8 mouse cellular contexts compared by ENCODE assay signal in the genomic region with DNA sequence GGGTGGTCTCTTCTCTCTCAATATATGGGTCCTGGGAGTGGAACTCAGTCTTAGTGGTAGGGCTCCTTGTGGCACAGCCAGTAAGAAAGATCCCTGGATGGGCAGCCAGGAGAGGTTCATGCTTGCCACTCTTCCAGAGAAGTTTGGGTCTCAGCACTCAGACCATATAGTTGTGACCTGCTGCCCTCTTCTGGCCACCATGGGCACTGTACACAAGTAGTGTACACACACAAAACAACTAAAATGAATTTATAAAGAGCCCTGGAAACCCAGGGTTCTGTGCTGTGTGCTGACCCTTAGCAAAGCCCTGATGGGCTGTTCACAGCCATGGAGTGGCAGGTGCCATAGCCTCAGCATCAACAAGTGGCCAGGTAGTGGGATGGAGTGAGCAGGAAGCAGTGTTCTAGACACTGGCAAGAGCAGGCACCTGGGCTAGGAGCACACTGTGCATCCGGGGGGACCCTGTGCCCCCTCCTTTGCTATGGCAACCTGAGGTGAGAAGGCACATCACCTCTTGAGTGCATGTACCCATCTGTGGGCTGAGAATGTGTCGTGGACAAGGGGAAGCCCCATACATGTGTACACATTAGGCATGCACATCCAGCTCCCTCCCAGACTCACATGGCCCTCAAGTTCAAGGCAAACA. TPM values are rescaled to one million over a fixed set of nuclear protein-coding genes. Genes with fewer than 3 reads are reported as not detected.
A peak's percentile ranks its signal among the peaks of the same experiment; 100 is the strongest.
DNase-seq lines count a peak whose midpoint lies in the region; ATAC-seq and TF ChIP-seq lines count a peak whose summit lies in the region.

No protein-coding gene starts in this region.

- peak; percentile 64 for TF ChIP-seq CTCF in left cerebral cortex, adult 2 months (IDR thresholded peaks at IDR 0.05)

- H3K4me3 ChIP-seq in left cerebral cortex, adult 2 months: no peak overlapping the region

- DNase-seq in CD4-positive, CD25-positive, alpha-beta regulatory T cell, adult 2 months (ENCODE audit: low read depth, low spot score): peak; percentile 79
- DNase-seq in left cerebral cortex, adult 2 months (ENCODE audit: extremely low spot score in 1 of 2, low spot score in 2 of 2): no peak
- DNase-seq in left cerebral cortex, adult 11 months (ENCODE audit: low spot score): no peak
- peak; percentile 65 for DNase-seq in adrenal gland, adult 2 months
- peak; percentile 57 for DNase-seq in gastrocnemius, postnatal 14 days
- DNase-seq in lung, postnatal 10 days: peak; percentile 73
- peak; percentile 79 for DNase-seq in testis, postnatal 10 days (ENCODE audit: low spot score)

- ATAC-seq in CD4-positive, CD25-positive, alpha-beta regulatory T cell, adult 4 months: no peak

- intact Hi-C loops in left cerebral cortex, adult 2 months (cut with DNase I): loop anchor here (2.0 kb wide), 1 partner anchor 19 kb away; the partner anchor contains the start of gene Pkn3
- intact Hi-C loops in gastrocnemius, postnatal 14 days (cut with DNase I; ENCODE audit: low total_unique reads): loop anchor here (5.0 kb wide), 1 partner anchor 49 kb away; the partner anchor contains the start of gene Wdr34

- H3K27ac ChIP-seq in left cerebral cortex, adult 2 months: no peak overlapping the region

RNA-seq across cellular contexts. Expression of gene Zdhhc12, which starts 2.6 kb away (rescaled TPM):
- polyA plus RNA-seq in CD4-positive, CD25-positive, alpha-beta regulatory T cell, adult 4 months (2017; shearing (Covaris generic)): 10 to 100 TPM; 32.3 to 44.9 TPM
- 1 to 10 TPM; 5.4 to 7.0 TPM for total RNA-seq in left cerebral cortex, adult 2 months (2021)
- 10 to 100 TPM; 16.2 to 18.9 TPM for total RNA-seq in adrenal gland, adult 2 months (2021)
- 120 and 123 TPM in 2 replicates for polyA plus RNA-seq in adrenal gland, adult 2 months (2012; rRNA removed)
- 1 to 10 TPM; 3.5 to 4.0 TPM for total RNA-seq in gastrocnemius, postnatal 14 days (2021)

RNA-seq across cellular contexts. Expression of gene Pkn3, which starts 18.5 kb away (rescaled TPM):
- polyA plus RNA-seq in CD4-positive, CD25-positive, alpha-beta regulatory T cell, adult 4 months (2017; shearing (Covaris generic)): under 1 TPM; 0.16 to 0.48 TPM
- 1 to 10 TPM; 2.9 to 3.6 TPM for total RNA-seq in left cerebral cortex, adult 2 months (2021)
- total RNA-seq in adrenal gland, adult 2 months (2021): 1 to 10 TPM; 4.7 to 6.2 TPM
- polyA plus RNA-seq in adrenal gland, adult 2 months (2012; rRNA removed): 5.5 and 8.8 TPM in 2 replicates
- total RNA-seq in gastrocnemius, postnatal 14 days (2021): 1 to 10 TPM; 5.9 to 6.4 TPM

RNA-seq across cellular contexts. Expression of gene Zer1, which starts 28.4 kb away (rescaled TPM):
- 10 to 100 TPM; 18.5 to 25.5 TPM for polyA plus RNA-seq in CD4-positive, CD25-positive, alpha-beta regulatory T cell, adult 4 months (2017; shearing (Covaris generic))
- 100 to 1,000 TPM; 163 to 171 TPM for total RNA-seq in left cerebral cortex, adult 2 months (2021)
- total RNA-seq in adrenal gland, adult 2 months (2021): 10 to 100 TPM; 35.0 to 40.2 TPM
- 91.0 and 95.5 TPM in 2 replicates for polyA plus RNA-seq in adrenal gland, adult 2 months (2012; rRNA removed)
- total RNA-seq in gastrocnemius, postnatal 14 days (2021): 10 to 100 TPM; 17.7 to 20.6 TPM

RNA-seq across cellular contexts. Expression of gene Tbc1d13, which starts 37.5 kb away (rescaled TPM):
- 10 to 100 TPM; 10.9 to 11.3 TPM for polyA plus RNA-seq in CD4-positive, CD25-positive, alpha-beta regulatory T cell, adult 4 months (2017; shearing (Covaris generic))
- 10 to 100 TPM; 49.6 to 53.3 TPM for total RNA-seq in left cerebral cortex, adult 2 months (2021)
- total RNA-seq in adrenal gland, adult 2 months (2021): 10 to 100 TPM; 47.8 to 55.2 TPM
- polyA plus RNA-seq in adrenal gland, adult 2 months (2012; rRNA removed): 60.2 and 69.7 TPM in 2 replicates
- 10 to 100 TPM; 12.0 to 13.7 TPM for total RNA-seq in gastrocnemius, postnatal 14 days (2021)

RNA-seq across cellular contexts. Expression of gene Set, which starts 38.8 kb away (rescaled TPM):
- 100 to 1,000 TPM; 362 to 387 TPM for polyA plus RNA-seq in CD4-positive, CD25-positive, alpha-beta regulatory T cell, adult 4 months (2017; shearing (Covaris generic))
- 100 to 1,000 TPM; 191 to 192 TPM for total RNA-seq in left cerebral cortex, adult 2 months (2021)
- 100 to 1,000 TPM; 202 to 236 TPM for total RNA-seq in adrenal gland, adult 2 months (2021)
- polyA plus RNA-seq in adrenal gland, adult 2 months (2012; rRNA removed): 94.3 and 101 TPM in 2 replicates
- 10 to 100 TPM; 75.4 to 90.4 TPM for total RNA-seq in gastrocnemius, postnatal 14 days (2021)

Comparison
In these comparisons a context has a peak if more than half of its experiments do, and no peak if none do; other contexts are left out.
1. DNase-seq: peak in CD4-positive, CD25-positive, alpha-beta regulatory T cell, adult 2 months (single experiment), adrenal gland, adult 2 months (single experiment), gastrocnemius, postnatal 14 days (single experiment), lung, postnatal 10 days (single experiment) and testis, postnatal 10 days (single experiment); none in left cerebral cortex, adult 2 months (0 of 2) and left cerebral cortex, adult 11 months (single experiment).